ENCODE assay signal across 12 mouse cellular contexts in genomic region chr4:141159666-141160065, GRCm38 (mm10). TPM values are rescaled to one million over a fixed set of nuclear protein-coding genes. Genes with fewer than 3 reads are reported as not detected.
DNase-seq lines count a peak whose midpoint lies in the region; ATAC-seq lines count a peak whose summit lies in the region.
"Had no signal": no experiment of that assay in that cellular context is flagged by ENCODE, and none has a peak within 500 bp of the region (broad histone marks: within the 10 kb centered on the region; RNA-seq: fewer than 3 reads in every experiment).

No protein-coding gene starts in this region.

- no peak overlapping the region for H3K9ac ChIP-seq in lung, embryonic 16.5 days (ENCODE audit: low read length)
- no peak overlapping the region for H3K9ac ChIP-seq in embryonic facial prominence, embryonic 11.5 days (replicated peaks; ENCODE audit: low read length)
- H3K9ac ChIP-seq in limb, embryonic 13.5 days = no peak overlapping the region
- no peak overlapping the region for H3K9ac ChIP-seq in stomach, embryonic 15.5 days
- H3K9ac ChIP-seq in midbrain, embryonic 13.5 days (replicated peaks) = no peak overlapping the region
- H3K9ac ChIP-seq: hindbrain, embryonic 14.5 days had no signal

- H3K4me2 ChIP-seq in lung, embryonic 16.5 days (ENCODE audit: low read depth, low read length) = no peak overlapping the region
- H3K4me2 ChIP-seq in embryonic facial prominence, embryonic 11.5 days (ENCODE audit: low read depth, low read length) = no peak overlapping the region
- no peak overlapping the region for H3K4me2 ChIP-seq in limb, embryonic 13.5 days (replicated peaks)
- no peak overlapping the region for H3K4me2 ChIP-seq in stomach, embryonic 15.5 days
- H3K4me2 ChIP-seq in midbrain, embryonic 13.5 days (replicated peaks) = no peak overlapping the region
- H3K4me2 ChIP-seq: hindbrain, embryonic 14.5 days had no signal

- no peaks in the 10 kb centered on the region for H3K9me3 ChIP-seq in lung, embryonic 16.5 days (ENCODE audit: control insufficient read depth, low read length)
- H3K9me3 ChIP-seq in embryonic facial prominence, embryonic 11.5 days (replicated peaks; ENCODE audit: control insufficient read depth, low read length) = no peaks in the 10 kb centered on the region; the same call in 1 of the 2 replicates
- 0 out of 2 replicates have a peak, but pooled peaks cover 2% of the 10 kb centered on the region for H3K9me3 ChIP-seq in limb, embryonic 13.5 days
- H3K9me3 ChIP-seq in stomach, embryonic 15.5 days = no peaks in the 10 kb centered on the region
- peaks cover under 1% of the 10 kb centered on the region for H3K9me3 ChIP-seq in midbrain, embryonic 13.5 days

- 0 out of 2 replicates have a peak, but pooled peaks cover 2% of the 10 kb centered on the region for H3K36me3 ChIP-seq in lung, embryonic 16.5 days (ENCODE audit: control insufficient read depth, insufficient read depth, low read length)
- no peaks in the 10 kb centered on the region for H3K36me3 ChIP-seq in embryonic facial prominence, embryonic 11.5 days (replicated peaks; ENCODE audit: control insufficient read depth, insufficient read depth, low read depth, low read length)
- H3K36me3 ChIP-seq in limb, embryonic 13.5 days = peaks cover 9% of the 10 kb centered on the region
- no peaks in the 10 kb centered on the region for H3K36me3 ChIP-seq in stomach, embryonic 15.5 days
- 0 out of 2 replicates have a peak, but pooled peaks cover 11% of the 10 kb centered on the region for H3K36me3 ChIP-seq in midbrain, embryonic 13.5 days

- H3K27ac ChIP-seq in lung, embryonic 16.5 days (ENCODE audit: low read length) = peak overlapping the region; percentile 19
- no peak overlapping the region for H3K27ac ChIP-seq in embryonic facial prominence, embryonic 11.5 days (replicated peaks; ENCODE audit: low read depth, low read length)
- peak overlapping the region; percentile 44; the same call in 1 of the 2 replicates for H3K27ac ChIP-seq in limb, embryonic 13.5 days
- peak overlapping the region; percentile 42; the same call in 1 of the 2 replicates for H3K27ac ChIP-seq in stomach, embryonic 15.5 days
- no peak overlapping the region for H3K27ac ChIP-seq in midbrain, embryonic 13.5 days
- H3K27ac ChIP-seq: hindbrain, embryonic 14.5 days had no signal

- H3K4me1 ChIP-seq in lung, embryonic 16.5 days (replicated peaks; ENCODE audit: control insufficient read depth, insufficient read depth, low read length) = peaks cover 5% of the 10 kb centered on the region
- H3K4me1 ChIP-seq in embryonic facial prominence, embryonic 11.5 days (ENCODE audit: control insufficient read depth, insufficient read depth, low read length) = no peaks in the 10 kb centered on the region; the same call in 1 of the 2 replicates
- H3K4me1 ChIP-seq in limb, embryonic 13.5 days = peaks cover 29% of the 10 kb centered on the region
- peaks cover 13% of the 10 kb centered on the region; the same call in 1 of the 2 replicates for H3K4me1 ChIP-seq in stomach, embryonic 15.5 days
- H3K4me1 ChIP-seq in midbrain, embryonic 13.5 days (replicated peaks) = peaks cover 16% of the 10 kb centered on the region

- ATAC-seq in lung, embryonic 16.5 days (ENCODE audit: low read depth) = no peak
- no peak for ATAC-seq in embryonic facial prominence, embryonic 11.5 days (replicated peaks; ENCODE audit: insufficient number of reproducible peaks, low FRiP score, low TSS enrichment, low read depth)
- no peak for ATAC-seq in limb, embryonic 13.5 days (ENCODE audit: low FRiP score, low read depth)
- ATAC-seq in stomach, embryonic 15.5 days (ENCODE audit: insufficient read depth, low FRiP score, low read depth) = no peak
- ATAC-seq in midbrain, embryonic 13.5 days = no peak

- no peak overlapping the region for H3K4me3 ChIP-seq in lung, embryonic 16.5 days (ENCODE audit: low read length)
- H3K4me3 ChIP-seq in embryonic facial prominence, embryonic 11.5 days (ENCODE audit: low read depth, low read length) = no peak overlapping the region
- no peak overlapping the region for H3K4me3 ChIP-seq in limb, embryonic 13.5 days
- no peak overlapping the region for H3K4me3 ChIP-seq in stomach, embryonic 15.5 days (replicated peaks)
- no peak overlapping the region for H3K4me3 ChIP-seq in midbrain, embryonic 13.5 days (replicated peaks)

- WGBS in lung, embryonic 16.5 days = 52% methylated on average over 5 of the region's 5 CpGs
- 52% methylated on average over 5 of the region's 5 CpGs for WGBS in embryonic facial prominence, embryonic 11.5 days
- WGBS in limb, embryonic 13.5 days = 40% methylated on average over 5 of the region's 5 CpGs
- 32% methylated on average over 5 of the region's 5 CpGs for WGBS in stomach, embryonic 15.5 days
- 81% methylated on average over 5 of the region's 5 CpGs for WGBS in midbrain, embryonic 13.5 days

- no peaks in the 10 kb centered on the region for H3K27me3 ChIP-seq in lung, embryonic 16.5 days (ENCODE audit: control insufficient read depth, insufficient read depth, low read depth, low read length)
- no peaks in the 10 kb centered on the region for H3K27me3 ChIP-seq in embryonic facial prominence, embryonic 11.5 days (ENCODE audit: control insufficient read depth, insufficient read depth, low read length)
- no peaks in the 10 kb centered on the region for H3K27me3 ChIP-seq in limb, embryonic 13.5 days
- no peaks in the 10 kb centered on the region for H3K27me3 ChIP-seq in stomach, embryonic 15.5 days (replicated peaks)
- no peaks in the 10 kb centered on the region for H3K27me3 ChIP-seq in midbrain, embryonic 13.5 days

- no peak for DNase-seq in lung, postnatal 4 days
- peak; percentile 7 for DNase-seq in embryonic facial prominence, embryonic 11.5 days (ENCODE audit: low spot score)
- DNase-seq in yolk sac, embryonic 10.5 days (ENCODE audit: low spot score) = no peak
- DNase-seq in thymus, postnatal 10 days (ENCODE audit: low spot score in 2 of 2) = no peak
- DNase-seq: heart, adult 11 months; kidney, postnatal 14 days; layer of hippocampus, postnatal 36 days had no signal

RNA-seq across cellular contexts. Expression of gene Fbxo42, which starts 12.0 kb away (rescaled TPM):
- polyA plus RNA-seq in lung, embryonic 16.5 days (2015; fragmentation: Nextera tagmentation; extraction: Ambion mirVana) = 19.3 and 21.1 TPM in 2 replicates
- 23.7 and 25.2 TPM in 2 replicates for polyA plus RNA-seq in embryonic facial prominence, embryonic 11.5 days (2014; fragmentation: Nextera tagmentation; extraction: Ambion mirVana)
- polyA plus RNA-seq in limb, embryonic 13.5 days (2015; fragmentation: Nextera tagmentation; extraction: Ambion mirVana) = 27.2 and 27.7 TPM in 2 replicates
- polyA plus RNA-seq in stomach, embryonic 15.5 days (2015; fragmentation: Nextera tagmentation; extraction: Ambion mirVana) = 21.3 and 21.4 TPM in 2 replicates
- 22.9 and 26.3 TPM in 2 replicates for polyA plus RNA-seq in midbrain, embryonic 13.5 days (2015; fragmentation: Nextera tagmentation; extraction: Ambion mirVana)

RNA-seq across cellular contexts. Expression of gene Szrd1, which starts 20.1 kb away (rescaled TPM):
- 42.4 and 44.6 TPM in 2 replicates for polyA plus RNA-seq in lung, embryonic 16.5 days (2015; fragmentation: Nextera tagmentation; extraction: Ambion mirVana)
- 36.3 and 36.6 TPM in 2 replicates for polyA plus RNA-seq in embryonic facial prominence, embryonic 11.5 days (2014; fragmentation: Nextera tagmentation; extraction: Ambion mirVana)
- polyA plus RNA-seq in limb, embryonic 13.5 days (2015; fragmentation: Nextera tagmentation; extraction: Ambion mirVana) = 43.6 and 44.2 TPM in 2 replicates
- 34.5 and 44.3 TPM in 2 replicates for polyA plus RNA-seq in stomach, embryonic 15.5 days (2015; fragmentation: Nextera tagmentation; extraction: Ambion mirVana)
- 26.0 and 30.7 TPM in 2 replicates for polyA plus RNA-seq in midbrain, embryonic 13.5 days (2015; fragmentation: Nextera tagmentation; extraction: Ambion mirVana)

RNA-seq across cellular contexts. Expression of gene Rsg1, which starts 54.1 kb away (rescaled TPM):
- polyA plus RNA-seq in lung, embryonic 16.5 days (2015; fragmentation: Nextera tagmentation; extraction: Ambion mirVana) = 5.2 and 7.0 TPM in 2 replicates
- polyA plus RNA-seq in embryonic facial prominence, embryonic 11.5 days (2014; fragmentation: Nextera tagmentation; extraction: Ambion mirVana) = 6.2 and 6.8 TPM in 2 replicates
- 6.1 and 8.4 TPM in 2 replicates for polyA plus RNA-seq in limb, embryonic 13.5 days (2015; fragmentation: Nextera tagmentation; extraction: Ambion mirVana)
- polyA plus RNA-seq in stomach, embryonic 15.5 days (2015; fragmentation: Nextera tagmentation; extraction: Ambion mirVana) = 5.8 TPM in 2 replicates
- 6.4 and 8.9 TPM in 2 replicates for polyA plus RNA-seq in midbrain, embryonic 13.5 days (2015; fragmentation: Nextera tagmentation; extraction: Ambion mirVana)

Comparison
In these comparisons a context has a peak if more than half of its experiments do, and no peak if none do; other contexts are left out.
1. H3K27ac ChIP-seq: peak in lung, embryonic 16.5 days (single experiment), limb, embryonic 13.5 days (single experiment) and stomach, embryonic 15.5 days (single experiment); none in embryonic facial prominence, embryonic 11.5 days (single experiment) and midbrain, embryonic 13.5 days (single experiment).